Mouse (Mus musculus) midbrain, embryonic 13.5 days (tissue): ENCODE measurements around the gene Rab22a. TPM values are rescaled to one million over a fixed set of nuclear protein-coding genes. Genes with fewer than 3 reads are reported as not detected.

ENCODE experiments used
- ATAC-seq: fragments of 200-750 bp; cut with Nextera tagmentation; 2 replicates; pipeline ENCODE4 v1.8.0; 2017; ENCODE audit warnings: mild to moderate bottlenecking, moderate TSS enrichment, moderate library complexity
- H3K27ac ChIP-seq: fragments of 300-500 bp; sonication (generic); 2 replicates; pipeline ENCODE4 v1.5.1; 2015; ENCODE audit warnings: inconsistent platforms, mild to moderate bottlenecking, moderate library complexity
- H3K27me3 ChIP-seq: fragments of 300-500 bp; sonication (generic); 2 replicates; pipeline ENCODE4 v1.6.1; 2015; ENCODE audit warnings: mild to moderate bottlenecking, inconsistent platforms
- H3K36me3 ChIP-seq: fragments of 300-500 bp; sonication (generic); 2 replicates; pipeline ENCODE4 v1.6.1; 2015; ENCODE audit warnings: mild to moderate bottlenecking, inconsistent platforms
- H3K4me1 ChIP-seq: fragments of 300-500 bp; sonication (generic); replicated peaks from 2 replicates; pipeline ENCODE4 v1.6.1; 2015; ENCODE audit warnings: inconsistent platforms
- H3K4me2 ChIP-seq: fragments of 300-500 bp; sonication (generic); replicated peaks from 2 replicates; pipeline ENCODE4 v1.6.1; 2015; ENCODE audit warnings: moderate library complexity, mild to moderate bottlenecking, inconsistent platforms
- H3K4me3 ChIP-seq: fragments of 300-500 bp; sonication (generic); replicated peaks from 2 replicates; pipeline ENCODE4 v1.5.1; 2015; ENCODE audit warnings: mild to moderate bottlenecking, inconsistent platforms
- H3K9ac ChIP-seq: fragments of 300-500 bp; sonication (generic); replicated peaks from 2 replicates; pipeline ENCODE4 v1.6.1; 2015; ENCODE audit warnings: mild to moderate bottlenecking, inconsistent platforms
- H3K9me3 ChIP-seq: fragments of 300-500 bp; sonication (generic); 2 replicates; pipeline ENCODE4 v1.6.1; 2016; ENCODE audit warnings: mild to moderate bottlenecking, inconsistent platforms
- WGBS: fragments of 180-500 bp; shearing (Covaris S2); methylation state at CpG from one replicate; pipeline ENCODE4 v1.1.7; 2015; 5-methylcytosine and 5-hydroxymethylcytosine counted together
- polyA plus RNA-seq: library from polyadenylated mRNA; unstranded; fragments of >200 nt; fragmentation: Nextera tagmentation; extraction: Ambion mirVana; gene quantifications from 2 replicates; pipeline ENCODE4 v1.2.1, GENCODE M21; 2015

The Rab22a gene
- polyA plus RNA-seq, 1 experiment from 2014 or later = 32.8 TPM

DNA sequence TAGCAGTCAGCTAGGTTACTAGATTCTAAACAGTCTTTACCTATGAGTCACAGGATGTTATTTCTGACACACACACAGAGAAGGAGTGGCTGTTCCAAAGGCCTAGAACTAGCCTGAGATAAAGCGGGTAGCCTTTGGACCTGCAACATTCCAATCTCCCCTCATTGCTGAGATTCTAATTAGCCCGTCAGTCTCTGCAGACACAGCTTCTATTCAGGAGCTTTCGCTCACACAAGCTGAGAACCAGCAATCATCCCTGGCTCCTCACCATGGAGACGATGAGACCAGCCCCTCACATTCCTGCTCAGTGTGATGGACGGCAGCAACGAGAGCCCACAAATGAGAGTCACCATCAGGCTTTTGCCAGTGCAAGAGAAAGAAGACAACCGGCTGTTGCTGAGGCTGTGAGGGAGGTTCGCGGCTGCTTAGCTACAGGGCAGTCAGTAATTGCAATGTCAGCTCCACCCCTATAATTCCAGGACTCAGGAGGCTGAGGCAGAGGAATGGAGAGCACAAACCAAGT, 70.9 kb downstream of the Rab22a start:
- Histone ChIP-seq H3K4me3 (no peak overlapping the region), H3K36me3 (no peaks in the 10 kb centered on the region), H3K27ac (peak overlapping the region; percentile 35), H3K4me1 (peaks cover 18% of the 10 kb centered on the region), H3K9ac (no peak overlapping the region), H3K4me2 (no peak overlapping the region), H3K9me3 (no peaks in the 10 kb centered on the region), H3K27me3 (no peaks in the 10 kb centered on the region)
- peak; percentile 87 for ATAC-seq
- 3% methylated on average over 9 of the region's 9 CpGs for WGBS

DNA sequence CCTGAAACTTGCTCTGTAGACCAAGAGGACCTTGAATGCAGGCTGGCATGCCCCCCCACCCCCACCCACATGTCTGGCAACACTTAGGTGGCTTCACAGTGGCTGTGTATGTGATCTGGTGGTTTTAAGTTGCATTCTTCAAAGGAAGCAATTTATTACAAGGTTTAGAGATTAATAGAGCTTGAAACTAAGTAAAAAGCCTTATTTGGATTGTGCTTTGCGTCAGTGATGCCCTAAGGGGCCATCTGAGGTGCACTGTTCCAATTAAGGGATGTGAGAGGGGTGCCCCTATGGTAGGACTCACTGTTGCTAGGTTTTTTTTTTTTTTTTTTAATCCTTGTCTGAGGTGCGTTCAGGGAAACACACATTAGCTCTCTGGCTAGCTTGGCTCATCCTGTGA, 74.9 kb downstream of the Rab22a start:
- 60% methylated on average over 2 of the region's 2 CpGs for WGBS
- Histone ChIP-seq H3K4me2 (no peak overlapping the region), H3K36me3 (peaks cover 9% of the 10 kb centered on the region; the same call in 1 of the 2 replicates), H3K27me3 (no peaks in the 10 kb centered on the region), H3K9ac (no peak overlapping the region), H3K27ac (no peak overlapping the region), H3K4me1 (peaks cover 35% of the 10 kb centered on the region), H3K4me3 (no peak overlapping the region), H3K9me3 (no peaks in the 10 kb centered on the region)
- no peak for ATAC-seq

DNA sequence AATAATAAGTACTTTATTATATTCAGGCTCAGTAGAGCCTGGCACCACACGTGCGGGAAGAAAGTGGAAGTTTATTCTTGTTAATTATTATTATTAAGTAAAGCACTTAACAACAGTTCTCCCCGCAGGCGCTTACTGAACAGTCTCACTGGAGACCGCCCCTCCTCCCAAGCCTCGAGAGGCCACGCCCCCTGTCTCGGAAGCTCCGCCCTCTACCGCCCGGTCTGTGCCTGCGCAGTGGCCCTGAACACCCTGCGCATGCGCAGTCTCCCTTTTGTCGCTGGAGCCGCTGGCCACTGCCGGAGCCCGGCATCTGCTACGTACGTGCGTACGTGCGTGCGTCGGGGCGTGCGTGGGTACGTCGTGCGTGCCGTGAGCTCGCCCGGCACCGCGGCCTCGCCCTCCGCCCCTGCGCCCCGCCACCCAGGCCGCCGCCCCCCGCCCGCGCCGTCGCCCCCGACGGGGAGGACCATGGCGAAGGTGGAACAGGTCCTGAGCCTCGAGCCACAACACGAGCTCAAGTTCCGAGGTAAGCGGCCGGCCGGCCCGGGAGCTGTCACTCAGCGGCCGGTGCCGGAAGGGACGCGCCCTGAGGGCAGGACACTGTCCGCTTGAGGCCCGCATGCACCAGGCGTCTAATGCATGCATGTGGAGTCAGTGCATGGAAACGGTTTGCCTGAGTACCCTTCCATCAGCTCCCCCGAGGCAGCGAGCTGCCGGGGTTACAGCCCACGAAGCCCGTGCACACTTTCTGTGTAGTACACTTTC, 77.8 kb downstream of the Rab22a start, which contains the start of gene Vapb:
TSS of gene Vapb (plus strand) at position 290 of the 768 bp plus-strand sequence.
- no peaks in the 10 kb centered on the region for H3K9me3 ChIP-seq
- peaks cover 30% of the 10 kb centered on the region for H3K4me1 ChIP-seq
- peaks cover 10% of the 10 kb centered on the region; the same call in 1 of the 2 replicates for H3K36me3 ChIP-seq
- peak within 1 kb of the TSS; percentile 88 for H3K9ac ChIP-seq
- WGBS = 1% methylated on average over 70 of the region's 70 CpGs
- H3K4me3 ChIP-seq = peak within 1 kb of the TSS; percentile 83
- H3K27ac ChIP-seq = peak within 1 kb of the TSS; percentile 65
- no peaks in the 10 kb centered on the region for H3K27me3 ChIP-seq
- peak within 1 kb of the TSS; percentile 60 for H3K4me2 ChIP-seq
- ATAC-seq = peak; percentile 96

DNA sequence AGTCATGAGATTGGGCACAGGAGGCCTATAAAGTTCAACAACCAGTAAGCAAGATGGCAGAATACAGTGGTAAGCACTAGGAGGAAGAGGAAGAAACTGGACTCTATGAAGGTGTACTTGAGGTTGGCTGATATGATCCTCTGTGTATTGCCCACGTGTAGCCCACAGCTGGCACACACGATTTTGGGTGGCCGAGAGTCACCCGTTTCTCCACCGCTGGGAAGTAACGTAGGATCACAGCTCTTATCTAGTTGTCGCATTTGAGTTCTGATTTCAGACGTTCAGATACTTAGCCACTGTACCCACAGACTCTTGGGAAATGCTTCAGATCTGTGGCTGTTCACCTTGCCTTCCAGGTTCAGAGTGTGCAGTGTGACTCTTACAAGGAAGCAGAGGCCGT, 78.7 kb downstream of the Rab22a start:
- Histone ChIP-seq H3K27me3 (no peaks in the 10 kb centered on the region), H3K27ac (0 out of 2 replicates have a peak overlapping the region, but pooled peaks have one; percentile 65), H3K9me3 (no peaks in the 10 kb centered on the region), H3K4me2 (peak overlapping the region; percentile 60), H3K36me3 (peaks cover 10% of the 10 kb centered on the region; the same call in 1 of the 2 replicates), H3K4me3 (peak overlapping the region; percentile 83), H3K4me1 (peaks cover 35% of the 10 kb centered on the region), H3K9ac (peak overlapping the region; percentile 88)
- ATAC-seq = no peak
- 87% methylated on average over 9 of the region's 9 CpGs for WGBS

DNA sequence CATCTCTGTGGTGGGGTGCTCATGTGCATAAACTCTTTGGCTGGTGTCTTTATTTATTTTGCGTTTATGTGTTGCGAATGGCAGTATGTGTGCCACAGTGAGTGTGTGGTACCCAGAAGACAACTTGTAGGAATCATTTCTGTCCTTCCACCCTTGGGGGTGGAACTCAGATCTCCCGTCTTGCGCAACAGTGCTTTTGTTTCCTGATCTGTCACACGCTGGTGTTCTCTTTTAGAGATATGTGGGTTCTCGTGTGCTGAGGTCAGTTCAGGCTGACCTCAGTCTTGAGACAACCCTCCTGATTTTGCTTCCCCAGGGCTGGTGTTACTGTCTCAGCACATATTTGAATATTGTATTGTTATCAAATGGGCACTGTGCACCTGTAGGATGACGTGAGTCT, 79.5 kb downstream of the Rab22a start:
- H3K36me3 ChIP-seq = peaks cover 10% of the 10 kb centered on the region; the same call in 1 of the 2 replicates
- no peak overlapping the region for H3K4me3 ChIP-seq
- 93% methylated on average over 7 of the region's 7 CpGs for WGBS
- no peak for ATAC-seq
- no peak overlapping the region for H3K9ac ChIP-seq
- 0 out of 2 replicates have a peak overlapping the region, but pooled peaks have one; percentile 6 for H3K4me2 ChIP-seq
- H3K27ac ChIP-seq = no peak overlapping the region
- no peaks in the 10 kb centered on the region for H3K27me3 ChIP-seq
- no peaks in the 10 kb centered on the region for H3K9me3 ChIP-seq
- peaks cover 35% of the 10 kb centered on the region for H3K4me1 ChIP-seq

DNA sequence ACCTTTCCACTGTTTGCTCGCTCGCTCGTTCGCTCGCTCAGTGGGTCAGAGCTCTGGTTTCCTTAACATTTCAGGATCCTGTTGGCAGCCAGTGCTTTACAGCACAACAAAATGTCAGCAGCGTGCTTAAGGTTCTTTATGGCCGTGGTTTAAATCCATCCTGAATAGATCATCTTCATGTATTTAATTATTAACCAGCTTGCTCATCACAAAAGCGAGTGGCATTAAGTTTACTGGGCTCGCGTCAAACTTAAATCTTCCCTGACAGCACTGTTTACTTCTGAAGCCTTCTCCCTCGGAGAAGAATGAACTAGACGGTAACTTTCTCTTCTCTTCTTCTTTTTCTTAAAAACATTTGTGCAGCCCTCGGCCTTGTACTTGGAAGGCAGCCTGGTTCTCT, 82.5 kb downstream of the Rab22a start:
- H3K27ac ChIP-seq = no peak overlapping the region
- peaks cover 35% of the 10 kb centered on the region for H3K4me1 ChIP-seq
- no peak for ATAC-seq
- H3K4me3 ChIP-seq = no peak overlapping the region
- 86% methylated on average over 13 of the region's 13 CpGs for WGBS
- peaks cover 20% of the 10 kb centered on the region for H3K36me3 ChIP-seq
- H3K27me3 ChIP-seq = no peaks in the 10 kb centered on the region
- H3K4me2 ChIP-seq = no peak overlapping the region
- H3K9me3 ChIP-seq = no peaks in the 10 kb centered on the region; the same call in 1 of the 2 replicates
- H3K9ac ChIP-seq = no peak overlapping the region

DNA sequence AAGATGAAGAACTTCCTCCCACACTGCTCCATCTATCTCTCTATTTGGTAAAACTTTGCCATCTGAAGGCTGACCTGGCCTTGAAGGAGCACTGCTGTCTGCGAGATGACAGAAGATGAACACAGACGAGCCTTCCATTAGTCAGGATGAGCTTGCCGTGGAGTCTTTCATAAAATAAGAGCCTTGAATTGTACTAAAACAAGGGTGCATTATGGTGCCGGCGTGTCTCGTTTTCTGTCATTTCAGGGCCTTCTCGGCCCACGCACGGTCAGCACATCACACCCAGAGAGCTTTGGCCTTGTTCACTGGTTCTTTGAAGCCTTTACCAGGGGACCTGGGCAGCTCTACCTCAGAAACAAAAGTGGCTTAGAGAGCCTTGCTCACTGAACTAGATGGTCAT, 83.2 kb downstream of the Rab22a start:
- 91% methylated on average over 9 of the region's 9 CpGs for WGBS
- ATAC-seq = no peak
- Histone ChIP-seq H3K27me3 (no peaks in the 10 kb centered on the region), H3K36me3 (peaks cover 23% of the 10 kb centered on the region), H3K4me3 (no peak overlapping the region), H3K4me1 (peaks cover 35% of the 10 kb centered on the region), H3K9ac (no peak overlapping the region), H3K9me3 (no peaks in the 10 kb centered on the region; the same call in 1 of the 2 replicates), H3K27ac (no peak overlapping the region), H3K4me2 (no peak overlapping the region)

DNA sequence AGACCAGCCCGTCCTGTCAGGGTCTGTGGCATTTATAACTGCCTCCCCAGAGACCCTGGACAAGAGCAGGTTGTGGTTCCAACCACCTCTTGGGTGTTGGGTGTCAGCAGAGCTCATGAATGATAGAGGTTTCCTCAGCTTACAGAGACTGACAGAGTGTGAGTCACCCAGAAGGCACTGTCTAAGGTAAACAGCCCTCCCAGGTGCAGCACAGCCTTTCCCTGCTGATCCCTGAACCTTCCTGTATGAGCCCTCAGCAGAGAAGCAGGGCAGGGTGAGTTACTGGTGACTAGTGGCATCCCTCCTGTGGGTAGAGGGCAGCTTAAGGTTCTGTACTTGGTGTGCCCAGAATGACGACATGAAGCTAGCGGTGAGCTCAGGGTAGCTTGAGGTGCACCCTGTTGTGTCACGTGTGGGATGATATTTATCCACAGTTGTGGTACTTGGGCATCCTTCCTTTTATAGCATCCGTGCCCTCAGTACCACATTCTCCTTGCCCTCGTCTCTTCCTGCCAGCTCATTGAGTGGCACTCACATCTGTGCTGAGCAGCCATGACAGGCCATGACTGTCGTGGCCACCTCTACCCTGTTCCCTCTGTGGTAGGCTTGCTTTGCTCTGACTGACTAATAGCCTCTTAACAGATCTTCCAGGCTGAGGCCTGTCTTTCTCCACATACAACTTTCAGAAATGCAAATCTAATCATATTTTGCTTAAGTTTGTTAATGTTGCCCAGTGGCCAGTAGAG, 84.7 kb downstream of the Rab22a start:
- H3K9me3 ChIP-seq = no peaks in the 10 kb centered on the region; the same call in 1 of the 2 replicates
- no peak overlapping the region for H3K4me2 ChIP-seq
- WGBS = 90% methylated on average over 7 of the region's 7 CpGs
- H3K27me3 ChIP-seq = no peaks in the 10 kb centered on the region
- no peak overlapping the region for H3K4me3 ChIP-seq
- H3K27ac ChIP-seq = no peak overlapping the region
- ATAC-seq = no peak
- no peak overlapping the region for H3K9ac ChIP-seq
- peaks cover 15% of the 10 kb centered on the region for H3K36me3 ChIP-seq
- peaks cover 20% of the 10 kb centered on the region for H3K4me1 ChIP-seq

DNA sequence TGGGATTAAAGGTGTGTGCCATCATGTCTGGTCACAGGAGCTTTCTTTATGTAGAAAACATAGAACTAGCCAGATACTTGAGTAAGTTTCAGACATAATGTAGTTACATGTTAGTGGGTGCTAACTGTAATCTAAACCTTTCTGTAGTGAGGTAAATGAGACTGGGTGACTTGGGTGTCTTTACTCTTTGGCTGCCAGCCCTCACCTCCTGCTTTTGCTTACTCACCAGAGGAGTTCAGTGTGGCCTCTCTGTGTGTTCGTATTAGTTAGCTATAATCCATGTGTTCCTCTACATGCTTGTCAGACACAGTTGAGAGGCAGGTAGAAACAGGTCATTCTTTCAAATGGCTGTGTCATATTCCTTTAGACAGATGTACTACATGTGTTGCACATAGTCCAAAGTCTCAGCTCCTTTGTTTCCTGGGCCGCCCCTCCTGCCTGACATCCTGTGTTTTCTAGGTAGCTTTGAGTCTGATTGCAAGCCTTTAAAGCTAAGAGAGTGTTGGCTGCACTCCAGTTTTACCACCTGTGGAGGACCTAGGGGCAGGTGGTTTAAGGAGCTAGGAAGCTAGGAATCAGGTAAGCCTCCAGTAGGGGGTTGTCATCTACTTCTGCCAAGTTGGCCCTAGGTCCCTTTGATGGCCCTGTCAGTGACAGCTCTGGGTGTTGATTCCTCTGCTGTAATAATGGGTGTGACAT, 89.5 kb downstream of the Rab22a start:
- Histone ChIP-seq H3K4me2 (no peak overlapping the region), H3K36me3 (peaks cover 13% of the 10 kb centered on the region), H3K9ac (no peak overlapping the region), H3K4me3 (no peak overlapping the region), H3K27ac (no peak overlapping the region), H3K27me3 (no peaks in the 10 kb centered on the region), H3K9me3 (no peaks in the 10 kb centered on the region; the same call in 1 of the 2 replicates), H3K4me1 (no peaks in the 10 kb centered on the region)
- WGBS = 93% methylated on average over 2 of the region's 2 CpGs
- ATAC-seq = no peak

DNA sequence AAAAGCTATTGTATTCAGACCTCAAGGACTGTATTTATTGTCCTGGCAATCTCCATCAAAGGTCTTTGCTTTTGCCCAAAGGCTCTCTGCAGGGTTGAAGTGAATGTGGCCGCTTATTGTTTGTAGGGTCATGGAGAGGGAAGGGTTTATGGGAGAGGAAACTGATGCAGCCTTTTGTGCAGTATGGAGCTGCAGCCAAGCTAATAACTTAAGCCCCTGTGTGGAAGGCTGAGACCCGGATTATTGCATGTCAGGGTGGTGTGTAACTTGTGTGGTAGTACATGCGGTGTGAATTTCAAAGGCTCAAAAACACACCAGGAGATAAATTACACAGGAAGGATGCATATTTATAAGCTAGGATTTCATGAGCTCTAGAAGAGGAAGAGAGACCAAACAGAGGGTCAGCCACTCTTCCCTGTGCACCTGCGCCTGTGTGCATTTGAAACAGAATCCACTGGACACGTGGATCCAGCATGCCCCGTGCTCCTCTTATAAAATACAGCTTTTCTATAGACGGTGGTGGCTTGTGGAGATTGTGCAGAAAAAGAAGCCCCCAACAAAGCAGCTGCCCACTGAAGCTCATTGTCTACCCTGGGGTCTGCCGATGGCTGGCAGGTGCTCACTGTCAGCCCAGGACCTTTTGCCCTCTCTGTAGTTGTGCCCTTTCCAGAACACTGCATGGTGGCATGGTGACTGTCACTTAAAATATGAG, 96.0 kb downstream of the Rab22a start:
- Histone ChIP-seq H3K9me3 (no peaks in the 10 kb centered on the region), H3K4me1 (peaks cover 32% of the 10 kb centered on the region), H3K9ac (0 out of 2 replicates have a peak overlapping the region, but pooled peaks have one; percentile 10), H3K27me3 (no peaks in the 10 kb centered on the region), H3K36me3 (no peaks in the 10 kb centered on the region), H3K4me3 (no peak overlapping the region), H3K27ac (peak overlapping the region; percentile 74), H3K4me2 (no peak overlapping the region)
- WGBS = 24% methylated on average over 8 of the region's 8 CpGs
- ATAC-seq = peak; percentile 87
